ENCODE assay signal across 8 mouse cellular contexts in genomic region chr8:84934860-84935259, GRCm38 (mm10). TPM values are rescaled to one million over a fixed set of nuclear protein-coding genes. Genes with fewer than 3 reads are reported as not detected.
A peak's percentile ranks its signal among the peaks of the same experiment; 100 is the strongest.
DNase-seq lines count a peak whose midpoint lies in the region; ATAC-seq and TF ChIP-seq lines count a peak whose summit lies in the region.
"Had no signal": no experiment of that assay in that cellular context is flagged by ENCODE, and none has a peak within 500 bp of the region (broad histone marks: within the 10 kb centered on the region; RNA-seq: fewer than 3 reads in every experiment).

No protein-coding gene starts in this region.

- DNase-seq in CH12.LX (ENCODE audit: extremely low read depth) (peak; percentile 67), ES-CJ7 (ENCODE audit: low read depth, low spot score) (peak; percentile 92)
- no peak for DNase-seq in heart, postnatal 4 days
- DNase-seq in heart, adult 11 months = no peak
- no peak for DNase-seq in ovary, adult 18-20 months (ENCODE audit: low spot score)

- ATAC-seq in embryonic facial prominence, embryonic 15.5 days (ENCODE audit: insufficient number of reproducible peaks, low FRiP score, low TSS enrichment, low read depth) = peak; percentile 49
- ATAC-seq in limb, embryonic 12.5 days (ENCODE audit: insufficient number of reproducible peaks, insufficient read depth, low FRiP score, low TSS enrichment, low read depth) = peak; percentile 40

- no peak for TF ChIP-seq POLR2A in CH12.LX (IDR thresholded peaks at IDR 0.05; ENCODE audit: low read depth, low read length)

- dilution Hi-C loops in CH12.LX (cut with MboI; ENCODE audit: extremely low pct_ligation_motif_present, extremely low pct_unique_long_range_greater_than_20kb, low sequenced_read_pairs) = no loop called here

- H3K27me3 ChIP-seq in CH12.LX (replicated peaks) = peaks cover 75% of the 10 kb centered on the region
- H3K27me3 ChIP-seq in embryonic facial prominence, embryonic 15.5 days = peaks cover 82% of the 10 kb centered on the region
- H3K27me3 ChIP-seq in limb, embryonic 12.5 days = peaks cover 91% of the 10 kb centered on the region

- in situ Hi-C loops in CH12.LX (cut with MboI; ENCODE audit: low pct_ligation_motif_present, low pct_unique_long_range_greater_than_20kb, low sequenced_read_pairs) = no loop called here

- no peak overlapping the region for H3K27ac ChIP-seq in CH12.LX (ENCODE audit: insufficient read depth, low read depth)
- H3K27ac ChIP-seq in embryonic facial prominence, embryonic 15.5 days (replicated peaks) = no peak overlapping the region
- no peak overlapping the region for H3K27ac ChIP-seq in limb, embryonic 12.5 days

- H3K9me3 ChIP-seq in CH12.LX (replicated peaks; ENCODE audit: low read length) = no peaks in the 10 kb centered on the region
- no peaks in the 10 kb centered on the region for H3K9me3 ChIP-seq in embryonic facial prominence, embryonic 15.5 days (replicated peaks)
- H3K9me3 ChIP-seq in limb, embryonic 12.5 days = no peaks in the 10 kb centered on the region

- TF ChIP-seq EP300 in CH12.LX (IDR thresholded peaks at IDR 0.05; ENCODE audit: low read length) = no peak

- TF ChIP-seq RAD21 in CH12.LX (IDR thresholded peaks at IDR 0.05; ENCODE audit: low read depth, low read length) = no peak

- H3K79me2 ChIP-seq in CH12.LX (replicated peaks; ENCODE audit: control insufficient read depth, extremely low read depth, insufficient read depth, poor library complexity, severe bottlenecking) = no peaks in the 10 kb centered on the region

- H3K36me3 ChIP-seq in CH12.LX (replicated peaks in 1 of 2; ENCODE audit: control insufficient read depth in 1 of 2, insufficient read depth in 1 of 2, low read length in 1 of 2) = no peaks in the 10 kb centered on the region
- H3K36me3 ChIP-seq in embryonic facial prominence, embryonic 15.5 days = no peaks in the 10 kb centered on the region
- H3K36me3 ChIP-seq in limb, embryonic 12.5 days = no peaks in the 10 kb centered on the region

- TF ChIP-seq CTCF in CH12.LX (conservative IDR thresholded peaks at IDR 0.05 in 1 of 2, IDR thresholded peaks at IDR 0.05 in 1 of 2; ENCODE audit: low read depth in 2 of 2, low read length in 2 of 2) = no peak

- peak overlapping the region; percentile 54; the same call in 1 of the 2 replicates for H3K4me2 ChIP-seq in CH12.LX (ENCODE audit: insufficient read depth, low read depth, poor library complexity, severe bottlenecking)
- no peak overlapping the region for H3K4me2 ChIP-seq in embryonic facial prominence, embryonic 15.5 days (replicated peaks)
- H3K4me2 ChIP-seq in limb, embryonic 12.5 days = peak overlapping the region; percentile 30

- under 1% methylated on average over 15 of the region's 15 CpGs for WGBS in embryonic facial prominence, embryonic 15.5 days
- WGBS in limb, embryonic 12.5 days = under 1% methylated on average over 15 of the region's 15 CpGs

- no peak overlapping the region for H3K9ac ChIP-seq in CH12.LX (ENCODE audit: insufficient read depth, low read depth)
- H3K9ac ChIP-seq in embryonic facial prominence, embryonic 15.5 days = no peak overlapping the region
- no peak overlapping the region for H3K9ac ChIP-seq in limb, embryonic 12.5 days (replicated peaks)

- peaks cover 21 to 22% of the 10 kb centered on the region in 2 experiments for H3K4me1 ChIP-seq in CH12.LX (ENCODE audit: control insufficient read depth in 1 of 2, insufficient read depth in 2 of 2)
- H3K4me1 ChIP-seq in embryonic facial prominence, embryonic 15.5 days = peaks cover 14% of the 10 kb centered on the region
- H3K4me1 ChIP-seq in limb, embryonic 12.5 days (replicated peaks) = peaks cover 24% of the 10 kb centered on the region

- H3K4me3 ChIP-seq in CH12.LX (replicated peaks in 1 of 3; ENCODE audit: low read depth in 2 of 3, low read length in 2 of 3, poor library complexity in 1 of 3) = no peak overlapping the region
- H3K4me3 ChIP-seq in embryonic facial prominence, embryonic 15.5 days (replicated peaks) = no peak overlapping the region
- H3K4me3 ChIP-seq in limb, embryonic 12.5 days (replicated peaks) = peak overlapping the region; percentile 6; the same call in 1 of the 2 replicates

TF ChIP-seq in CH12.LX, 34 proteins besides CTCF, POLR2A, EP300 and RAD21:
- no peak for TF ChIP-seq MAX (IDR thresholded peaks at IDR 0.05; ENCODE audit: low read length)
- TF ChIP-seq NRF1 (IDR thresholded peaks at IDR 0.05; ENCODE audit: low read depth, low read length) = peak; percentile 78
- TF ChIP-seq MXI1 (IDR thresholded peaks at IDR 0.05; ENCODE audit: low read depth, low read length) = peak; percentile 56; the same call in 1 of the 2 replicates
- 0 out of 2 replicates have a peak, but pooled peaks have one; percentile 12 for TF ChIP-seq BHLHE40 (IDR thresholded peaks at IDR 0.05; ENCODE audit: low read depth, low read length)
- no peak for TF ChIP-seq HCFC1 (IDR thresholded peaks at IDR 0.05; ENCODE audit: low read depth, low read length)
- TF ChIP-seq ETS1 (conservative IDR thresholded peaks at IDR 0.05; ENCODE audit: low read depth, low read length) = no peak
TF ChIP-seq in CH12.LX: peak in this region for 3.

RNA-seq across cellular contexts. Expression of gene Mast1, which starts 2.3 kb away (rescaled TPM):
- total RNA-seq in CH12.LX (2012; rRNA removed) (0.08 and 0.21 TPM in 2 replicates), CH12.LX (2014; rRNA removed) (not detected in 2 replicates)
- 0.34 and 0.55 TPM in 2 replicates for polyA plus RNA-seq in CH12.LX (2012; ENCODE audit: insufficient read length, low read depth)
- 1.9 and 2.2 TPM in 2 replicates for polyA plus RNA-seq in embryonic facial prominence, embryonic 15.5 days (2015; fragmentation: Nextera tagmentation; extraction: Ambion mirVana)
- 0.33 and 0.60 TPM in 2 replicates for polyA plus RNA-seq in limb, embryonic 12.5 days (2016; fragmentation: Nextera tagmentation; extraction: Ambion mirVana)
- under 1 TPM; 0.09 to 0.24 TPM for total RNA-seq in heart, postnatal 4 days (2021)
- total RNA-seq: common myeloid progenitor, adult 5-6 weeks had no signal

RNA-seq across cellular contexts. Expression of gene Rtbdn, which starts 11.9 kb away (rescaled TPM):
- total RNA-seq in CH12.LX (2012; rRNA removed) (0.17 and 0.21 TPM in 2 replicates), CH12.LX (2014; rRNA removed) (not detected in 2 replicates)
- 0.93 and 1.8 TPM in 2 replicates for polyA plus RNA-seq in CH12.LX (2012; ENCODE audit: insufficient read length, low read depth)
- 0.27 TPM in 1 of 2 replicates, not detected in the other for polyA plus RNA-seq in embryonic facial prominence, embryonic 15.5 days (2015; fragmentation: Nextera tagmentation; extraction: Ambion mirVana)
- polyA plus RNA-seq in limb, embryonic 12.5 days (2016; fragmentation: Nextera tagmentation; extraction: Ambion mirVana) = 0.34 and 0.58 TPM in 2 replicates
- not detected for total RNA-seq in heart, postnatal 4 days (2021)
- total RNA-seq: common myeloid progenitor, adult 5-6 weeks had no signal

RNA-seq across cellular contexts. Expression of gene Dnase2a, which starts 26.5 kb away (rescaled TPM):
- total RNA-seq in CH12.LX (2012; rRNA removed) (12.8 and 13.6 TPM in 2 replicates), CH12.LX (2014; rRNA removed) (15.0 and 18.4 TPM in 2 replicates)
- 25.4 and 31.4 TPM in 2 replicates for polyA plus RNA-seq in CH12.LX (2012; ENCODE audit: insufficient read length, low read depth)
- 20.0 and 22.4 TPM in 2 replicates for polyA plus RNA-seq in embryonic facial prominence, embryonic 15.5 days (2015; fragmentation: Nextera tagmentation; extraction: Ambion mirVana)
- polyA plus RNA-seq in limb, embryonic 12.5 days (2016; fragmentation: Nextera tagmentation; extraction: Ambion mirVana) = 12.8 and 14.0 TPM in 2 replicates
- total RNA-seq in heart, postnatal 4 days (2021) = 1 to 10 TPM; 6.0 to 7.1 TPM

RNA-seq across cellular contexts. Expression of gene Klf1, which starts 33.1 kb away (rescaled TPM):
- total RNA-seq in CH12.LX (2012; rRNA removed) (0.34 and 0.38 TPM in 2 replicates), CH12.LX (2014; rRNA removed) (0.20 and 0.24 TPM in 2 replicates)
- polyA plus RNA-seq in CH12.LX (2012; ENCODE audit: insufficient read length, low read depth) = 0.20 and 0.26 TPM in 2 replicates
- 1.3 and 1.6 TPM in 2 replicates for polyA plus RNA-seq in embryonic facial prominence, embryonic 15.5 days (2015; fragmentation: Nextera tagmentation; extraction: Ambion mirVana)
- 4.3 and 5.1 TPM in 2 replicates for polyA plus RNA-seq in limb, embryonic 12.5 days (2016; fragmentation: Nextera tagmentation; extraction: Ambion mirVana)
- total RNA-seq in heart, postnatal 4 days (2021) = under 1 TPM in 1 of 2 experiments, not detected in 1; 0.23 TPM

RNA-seq across cellular contexts. Expression of gene Gm49661, which starts 34.4 kb away (rescaled TPM):
- 1.8 and 3.1 TPM in 2 replicates for total RNA-seq in CH12.LX (2012; rRNA removed)
- not detected in 2 replicates for total RNA-seq in CH12.LX (2014; rRNA removed)
- not detected in 2 replicates for polyA plus RNA-seq in CH12.LX (2012; ENCODE audit: insufficient read length, low read depth)
- polyA plus RNA-seq in embryonic facial prominence, embryonic 15.5 days (2015; fragmentation: Nextera tagmentation; extraction: Ambion mirVana) = not detected in 2 replicates
- not detected in 2 replicates for polyA plus RNA-seq in limb, embryonic 12.5 days (2016; fragmentation: Nextera tagmentation; extraction: Ambion mirVana)
- total RNA-seq in heart, postnatal 4 days (2021) = 1 to 10 TPM in 1 of 2 experiments, not detected in 1; 1.5 TPM
- total RNA-seq: common myeloid progenitor, adult 5-6 weeks had no signal

Comparison
In these comparisons a context has a peak if more than half of its experiments do, and no peak if none do; other contexts are left out.
1. DNase-seq: peak in CH12.LX (single experiment) and ES-CJ7 (single experiment); none in heart, postnatal 4 days (single experiment), heart, adult 11 months (single experiment) and ovary, adult 18-20 months (single experiment).